Mouse (Mus musculus): ENCODE measurements at regions not wholly inside any gene's neighbourhood (a gene's known extent, or its start where the extent isn't known, plus 50 kb on each side); places are given as distances from the start of the nearest gene placed in this dataset.

DNA sequence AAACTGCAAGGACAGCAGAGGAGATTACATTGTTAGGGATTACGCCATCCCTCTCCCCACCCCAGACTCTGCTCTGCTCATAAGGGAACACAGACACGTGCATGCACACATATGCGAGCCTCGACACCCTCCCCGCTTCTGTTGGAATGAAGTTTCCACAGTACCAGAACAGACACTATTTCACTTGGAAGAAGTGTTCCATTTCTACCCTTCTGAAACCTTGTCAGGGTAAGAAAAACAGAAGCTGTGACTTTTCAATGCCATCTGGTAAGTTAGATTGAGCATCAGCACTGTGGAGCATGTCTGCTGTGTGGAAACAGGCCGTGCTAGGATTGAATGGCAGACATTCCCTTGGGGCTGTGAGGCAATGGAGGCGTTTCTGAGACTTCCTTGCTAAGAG, 382.0 kb downstream of the Sec16b start:
- no peak for ATAC-seq (replicated peaks; ENCODE audit: low FRiP score, low TSS enrichment, poor library complexity, severe bottlenecking)

DNA sequence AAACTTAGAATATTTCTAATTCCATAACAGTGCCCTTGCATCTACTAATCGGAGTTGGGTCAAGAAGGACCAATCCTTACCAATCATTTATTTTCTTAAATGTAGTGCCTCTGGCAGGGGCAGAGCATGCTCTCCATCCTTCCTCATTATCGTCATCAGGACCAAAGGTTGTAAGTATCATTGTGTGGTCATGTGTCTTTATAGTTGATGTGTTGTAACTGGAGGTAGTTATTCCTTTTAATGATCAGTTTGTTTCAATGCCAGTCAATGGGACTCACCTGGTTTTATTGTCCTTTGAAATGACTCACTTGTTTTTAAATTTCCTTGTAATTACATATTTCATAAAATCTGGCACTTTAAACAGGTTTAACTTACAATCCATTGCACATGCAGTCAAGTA, 399.6 kb downstream of the Sec16b start:
- no peak for ATAC-seq (replicated peaks; ENCODE audit: low FRiP score, low TSS enrichment, poor library complexity, severe bottlenecking)

DNA sequence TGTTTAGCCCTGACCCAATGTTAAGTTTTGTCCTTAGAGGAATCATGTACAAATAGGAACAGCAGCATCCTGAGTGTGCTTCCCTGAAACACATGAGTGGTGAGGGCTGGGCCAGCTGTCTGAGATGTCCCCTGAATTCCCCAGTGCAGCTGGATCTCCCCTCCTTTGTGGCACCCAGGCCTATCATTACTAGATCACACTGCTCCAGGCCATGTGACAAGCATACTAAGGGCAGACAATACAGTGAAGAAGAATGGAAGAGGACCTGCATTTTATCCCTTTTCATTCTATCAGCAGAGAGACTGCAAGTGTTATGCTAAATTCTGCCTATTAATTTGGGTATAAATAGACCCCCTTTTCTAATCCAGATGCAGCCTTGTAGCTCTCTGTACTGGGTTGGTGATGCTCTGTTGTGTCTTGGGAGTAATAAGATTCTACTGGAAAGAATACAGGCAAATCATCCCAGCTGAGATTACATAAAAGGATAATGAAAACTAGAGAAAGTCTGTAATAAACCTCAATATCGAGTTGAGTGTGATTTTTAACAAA, 418.3 kb downstream of the Brinp2 start:
- no peak for ATAC-seq (replicated peaks; ENCODE audit: low FRiP score, low TSS enrichment, poor library complexity, severe bottlenecking)

DNA sequence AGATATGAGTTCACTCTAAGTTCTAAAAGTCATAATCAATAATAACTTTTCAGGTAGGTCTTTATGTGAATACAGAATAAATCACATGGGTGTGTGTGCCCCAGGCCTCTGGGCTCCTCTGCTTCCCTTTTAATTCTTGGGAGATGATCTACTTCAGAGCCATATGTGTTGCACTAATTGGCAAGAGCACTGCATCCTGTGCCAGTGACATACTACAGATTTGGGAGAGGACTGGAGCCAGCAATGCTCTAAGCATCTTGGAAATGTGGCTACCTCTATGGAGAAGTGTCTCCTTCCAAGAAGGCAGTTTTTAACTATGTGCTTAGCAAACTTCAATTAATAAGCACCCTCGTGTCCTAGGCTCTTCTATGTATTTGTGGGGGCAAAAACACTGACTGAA, 416.6 kb downstream of the Brinp2 start:
- ATAC-seq (replicated peaks; ENCODE audit: low FRiP score, low TSS enrichment, poor library complexity, severe bottlenecking) = no peak

DNA sequence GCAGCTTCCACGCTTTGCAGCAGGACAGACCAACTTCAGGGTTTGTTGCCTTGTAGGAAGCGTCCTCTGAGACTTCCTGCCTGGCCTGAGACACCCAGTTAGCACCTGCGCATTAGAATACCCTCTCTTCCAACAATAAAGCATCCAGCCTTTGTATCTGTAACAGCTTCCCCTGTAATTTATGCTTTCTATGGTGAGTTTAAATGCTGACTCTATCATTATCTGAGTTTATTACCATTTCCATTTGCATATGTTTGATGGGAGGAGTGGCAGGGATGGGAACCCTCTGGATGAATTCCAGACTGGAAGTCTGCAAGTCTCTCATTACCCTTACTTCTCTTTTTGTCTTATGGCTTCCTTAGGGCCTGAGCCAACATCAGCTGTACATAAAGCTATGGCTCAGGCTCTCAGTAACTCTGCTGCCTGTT, 415.8 kb downstream of the Brinp2 start:
- ATAC-seq (replicated peaks; ENCODE audit: low FRiP score, low TSS enrichment, poor library complexity, severe bottlenecking) = no peak

DNA sequence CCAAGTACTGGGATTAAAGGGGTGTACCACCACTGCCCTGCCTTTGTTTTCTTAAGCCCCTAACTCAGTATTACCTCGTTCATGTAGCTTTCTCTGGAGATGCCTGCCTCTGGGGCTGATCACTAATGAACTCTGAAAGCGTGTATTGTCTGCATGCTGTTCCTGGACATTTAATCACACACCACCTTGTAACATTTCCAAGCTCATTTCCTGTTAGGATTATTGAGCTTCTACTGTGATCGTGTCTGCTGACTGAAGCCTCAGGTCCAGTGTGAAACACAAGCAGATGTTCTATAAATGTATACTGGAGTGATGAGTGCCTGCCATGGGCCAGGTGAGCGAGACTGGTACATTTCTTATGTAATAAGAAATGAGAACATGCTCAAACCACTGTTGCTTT, 398.6 kb downstream of the Brinp2 start:
- no peak for ATAC-seq (replicated peaks; ENCODE audit: low FRiP score, low TSS enrichment, poor library complexity, severe bottlenecking)

DNA sequence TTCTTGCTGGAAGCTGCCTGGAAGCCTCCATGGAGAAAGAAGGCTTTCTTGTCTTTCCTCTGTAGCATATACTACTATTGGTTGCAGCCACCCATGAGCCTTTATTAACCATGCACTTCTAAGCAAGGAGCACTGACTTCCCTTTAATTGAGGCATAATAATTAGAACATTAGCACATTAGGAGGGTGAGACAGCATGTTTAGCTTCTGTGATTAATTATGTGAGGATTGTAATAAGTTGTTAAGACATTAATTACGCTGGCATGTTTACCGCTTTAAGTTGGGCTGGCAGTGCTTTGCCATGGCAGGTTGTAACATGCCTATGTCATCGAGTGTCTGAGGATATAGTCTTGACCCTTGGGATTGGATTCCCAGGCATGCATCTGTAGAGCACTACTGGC, 391.7 kb downstream of the Brinp2 start:
- no peak for ATAC-seq (replicated peaks; ENCODE audit: low FRiP score, low TSS enrichment, poor library complexity, severe bottlenecking)

DNA sequence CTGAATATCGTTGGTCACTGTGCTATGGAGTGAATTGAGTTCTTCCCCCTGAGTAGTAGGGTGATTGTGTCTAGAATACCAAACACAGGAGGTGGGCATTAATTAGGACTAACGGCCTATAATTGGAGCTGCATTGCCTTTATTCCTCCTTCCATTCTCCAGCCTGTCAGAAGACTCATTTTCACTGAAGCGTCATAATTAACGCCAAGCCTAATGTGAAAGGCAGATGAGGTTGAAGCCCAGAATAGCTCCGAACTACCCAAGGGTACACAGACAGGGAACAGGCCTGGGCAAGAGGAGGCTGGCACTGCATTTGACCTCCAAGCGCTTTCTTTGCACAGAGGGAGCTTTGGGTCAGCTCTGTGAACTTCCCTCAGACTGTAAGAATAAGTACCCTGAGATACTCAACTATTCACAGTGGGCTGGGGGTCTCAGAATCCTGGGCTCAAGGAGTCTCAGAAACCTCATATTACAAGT, 386.5 kb downstream of the Brinp2 start:
- no peak for ATAC-seq (replicated peaks; ENCODE audit: low FRiP score, low TSS enrichment, poor library complexity, severe bottlenecking)

DNA sequence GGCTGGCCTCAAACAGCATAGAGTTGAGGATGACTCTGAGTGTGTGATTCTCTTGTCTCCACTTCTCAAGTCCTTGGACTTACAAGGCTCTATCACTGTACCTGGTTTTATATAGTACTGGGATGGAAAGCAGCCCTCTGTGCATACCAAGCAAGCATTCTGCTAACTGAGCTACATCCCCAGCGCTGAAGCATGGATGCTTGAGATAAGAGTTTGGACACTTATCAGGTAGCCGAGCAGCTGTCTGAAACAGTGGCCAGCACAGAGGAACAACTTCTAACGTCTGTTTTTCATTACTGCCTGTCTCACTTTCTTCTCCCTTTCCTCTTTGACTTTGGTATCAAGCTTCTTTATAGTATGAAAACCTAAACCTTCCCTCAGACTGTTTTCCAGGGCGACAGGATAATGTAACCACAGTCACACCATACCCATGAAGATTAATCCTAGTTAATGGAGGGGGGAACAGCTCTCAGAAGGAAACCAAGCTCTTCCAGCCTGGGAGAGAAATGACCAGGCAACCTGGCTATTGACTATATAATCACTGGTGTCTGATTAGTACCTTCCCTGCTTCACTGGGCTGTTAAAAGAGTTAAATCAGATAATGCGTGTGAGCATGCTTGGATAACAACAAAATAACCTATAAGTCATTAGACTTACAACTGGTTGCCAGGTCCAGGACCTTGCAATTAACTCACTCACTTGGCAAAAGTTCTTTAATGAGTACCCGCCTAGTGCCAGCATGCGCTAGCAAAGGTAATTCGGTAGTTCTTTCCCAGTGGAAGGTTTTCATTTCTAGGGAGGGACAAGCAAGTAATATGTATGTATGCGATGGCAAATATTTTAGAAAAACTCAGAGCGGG, 382.5 kb downstream of the Brinp2 start:
- no peak for ATAC-seq (replicated peaks; ENCODE audit: low FRiP score, low TSS enrichment, poor library complexity, severe bottlenecking)

DNA sequence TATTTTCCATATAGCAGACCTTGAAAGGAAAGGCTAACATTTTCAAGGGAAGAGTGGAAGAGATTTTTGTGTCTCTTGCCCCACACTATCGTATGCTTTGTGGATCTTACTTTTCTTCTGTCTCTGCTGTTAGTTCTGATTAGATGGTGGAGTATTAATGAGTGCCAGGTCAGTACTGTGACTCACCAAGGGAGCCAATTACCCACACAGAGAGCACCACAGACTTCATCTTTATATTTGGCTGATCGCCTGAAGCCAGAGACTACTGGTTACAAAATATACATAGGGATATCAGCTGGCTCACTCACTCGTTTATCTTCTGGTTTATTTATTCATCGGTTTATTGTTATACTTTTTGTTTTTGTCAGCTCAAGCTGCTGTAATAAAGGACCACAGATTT, 381.5 kb downstream of the Brinp2 start:
- ATAC-seq (replicated peaks; ENCODE audit: low FRiP score, low TSS enrichment, poor library complexity, severe bottlenecking) = no peak

DNA sequence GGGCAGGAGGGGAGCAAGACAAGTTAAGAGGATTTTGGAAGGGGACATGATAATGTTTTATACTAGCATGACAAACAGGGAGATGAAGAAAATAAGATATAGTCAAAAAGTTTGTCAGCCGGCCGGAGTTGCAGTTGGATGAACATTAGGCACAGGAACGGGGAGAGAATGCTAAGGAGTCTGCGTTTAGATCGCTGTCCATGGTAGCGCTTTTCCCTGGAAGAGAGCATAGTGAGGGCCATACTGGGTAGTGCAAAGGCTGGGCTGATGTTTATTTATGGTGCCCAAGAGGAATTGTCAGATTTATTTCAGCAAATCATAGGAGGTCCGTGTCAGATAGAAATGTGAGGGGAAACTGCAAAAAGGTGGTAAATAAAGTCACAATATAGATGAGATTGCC, 337.0 kb downstream of the Brinp2 start:
- no peak for ATAC-seq (replicated peaks; ENCODE audit: low FRiP score, low TSS enrichment, poor library complexity, severe bottlenecking)

DNA sequence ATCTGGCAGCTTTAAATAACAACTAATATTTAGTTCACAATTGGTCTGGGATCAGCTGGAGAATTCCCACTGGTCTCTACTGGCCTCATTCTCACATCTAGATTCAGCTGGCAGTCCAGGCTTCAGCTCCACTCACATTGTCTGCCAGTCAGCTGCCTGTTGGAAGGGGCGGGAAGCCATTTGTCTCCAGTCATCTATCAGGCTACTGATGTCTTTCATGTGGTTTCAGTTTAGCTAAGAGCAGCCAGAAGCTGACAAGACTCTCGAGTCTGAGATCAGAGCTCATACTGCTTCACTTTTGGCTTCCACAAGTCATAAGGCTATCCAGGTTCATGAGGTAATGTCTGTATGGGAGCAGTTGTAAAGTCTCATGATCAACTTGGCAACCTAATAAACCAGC, 316.4 kb downstream of the Brinp2 start:
- ATAC-seq (replicated peaks; ENCODE audit: low FRiP score, low TSS enrichment, poor library complexity, severe bottlenecking) = no peak

DNA sequence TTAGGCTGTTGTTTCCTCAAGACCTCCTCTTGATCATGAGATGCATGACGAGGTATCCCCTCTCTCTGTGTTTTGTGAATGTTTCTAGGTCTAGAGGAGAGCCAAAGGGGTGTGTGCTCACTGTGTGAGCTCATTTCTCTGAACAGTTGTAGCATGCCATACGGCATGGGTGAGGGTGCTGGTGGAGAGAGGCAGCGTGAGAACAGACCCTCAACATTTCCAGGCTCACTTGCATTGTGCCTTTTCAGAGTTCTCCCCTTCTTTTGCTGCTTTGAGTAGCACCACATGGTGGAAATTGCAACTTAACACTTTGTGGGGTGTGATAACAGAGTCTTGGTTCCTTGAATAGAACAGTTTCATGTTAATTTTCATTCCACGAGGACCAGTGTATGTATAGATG, 315.8 kb downstream of the Brinp2 start:
- ATAC-seq (replicated peaks; ENCODE audit: low FRiP score, low TSS enrichment, poor library complexity, severe bottlenecking) = no peak

DNA sequence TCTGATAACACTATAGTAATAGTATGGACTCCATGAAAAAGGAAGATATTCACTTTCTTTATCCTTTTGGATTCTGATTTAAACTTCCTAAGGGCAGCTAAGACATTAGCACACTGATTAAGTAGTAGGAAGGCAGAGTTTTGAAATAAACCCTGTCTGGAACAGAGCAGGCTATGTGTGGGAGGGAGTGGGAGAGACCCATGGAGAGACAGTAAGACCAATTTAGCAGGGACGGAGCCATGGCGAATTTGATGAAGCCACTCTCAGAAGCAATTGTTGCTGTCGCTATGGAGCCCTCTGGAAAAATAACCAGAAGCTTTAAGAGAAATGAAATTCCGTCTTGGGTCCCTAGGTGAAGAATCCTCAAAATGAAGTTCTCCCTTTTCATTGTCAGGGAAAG, 303.5 kb downstream of the Brinp2 start:
- ATAC-seq (replicated peaks; ENCODE audit: low FRiP score, low TSS enrichment, poor library complexity, severe bottlenecking) = no peak

DNA sequence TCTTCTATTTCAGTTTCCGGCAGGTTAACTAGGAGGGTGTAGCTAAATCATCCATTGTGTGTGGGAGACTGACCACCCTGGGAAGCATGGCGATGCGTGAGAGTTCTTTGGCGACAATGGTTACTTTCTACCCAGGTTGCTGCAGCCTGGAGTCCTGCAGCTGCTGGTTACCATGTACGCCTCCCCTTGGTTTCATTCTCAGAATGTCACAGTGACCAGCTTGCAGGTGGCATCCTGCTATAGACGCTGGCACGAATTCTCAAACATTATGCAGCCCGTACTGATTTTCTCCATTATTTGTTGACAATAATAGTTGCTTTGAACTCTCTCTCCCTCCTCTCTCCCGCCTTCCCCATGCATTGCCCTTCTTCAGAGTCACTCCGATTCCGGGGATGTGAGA, 301.2 kb downstream of the Brinp2 start:
- no peak for ATAC-seq (replicated peaks; ENCODE audit: low FRiP score, low TSS enrichment, poor library complexity, severe bottlenecking)

DNA sequence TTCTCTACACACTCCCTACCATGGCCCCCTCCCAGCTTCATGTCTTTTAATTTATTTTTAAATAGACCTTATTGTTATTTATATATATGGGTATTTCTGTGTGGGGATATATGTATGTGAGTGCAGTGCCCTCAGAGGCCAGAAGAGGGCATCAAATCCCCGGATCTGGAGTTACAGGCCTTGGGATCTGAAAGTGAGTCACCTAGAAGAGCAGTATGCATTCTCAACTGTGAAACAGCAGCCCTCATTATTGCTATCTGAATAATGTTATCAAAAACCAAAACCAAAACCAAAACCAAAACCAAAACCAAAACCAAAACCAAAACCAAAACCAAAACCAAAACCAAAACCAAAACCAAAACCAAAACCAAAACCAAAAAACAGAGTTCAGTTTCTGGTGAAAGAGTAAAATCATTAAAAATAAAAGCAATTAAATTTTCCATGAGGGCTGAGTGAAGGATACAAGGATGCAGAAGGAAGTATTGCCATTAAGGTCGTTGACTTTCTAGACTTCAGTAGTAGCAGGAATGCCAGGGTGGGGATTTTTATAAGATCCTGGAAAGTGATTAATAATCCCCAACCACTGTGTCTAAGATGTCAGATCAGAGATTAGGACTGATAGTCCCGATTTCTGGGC, 299.0 kb downstream of the Brinp2 start:
- no peak for ATAC-seq (replicated peaks; ENCODE audit: low FRiP score, low TSS enrichment, poor library complexity, severe bottlenecking)

DNA sequence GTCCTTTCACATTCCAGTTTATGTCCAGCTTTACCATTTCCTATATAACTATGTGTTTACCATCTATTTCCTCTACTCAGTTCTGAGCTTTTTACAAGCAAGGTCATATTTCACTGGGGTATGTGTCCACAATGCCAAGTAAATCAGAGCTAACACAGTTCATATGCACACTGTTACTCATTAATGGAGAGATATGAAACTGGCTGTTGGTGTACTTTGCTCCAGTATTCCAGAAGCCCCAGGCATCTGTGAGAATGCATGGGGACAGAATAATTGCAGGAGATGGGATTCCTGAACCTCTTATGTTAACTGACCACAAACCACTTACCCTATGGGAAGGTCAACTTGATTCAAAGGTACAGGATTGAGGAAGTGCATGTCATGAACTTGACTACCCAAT, 298.3 kb downstream of the Brinp2 start:
- no peak for ATAC-seq (replicated peaks; ENCODE audit: low FRiP score, low TSS enrichment, poor library complexity, severe bottlenecking)

DNA sequence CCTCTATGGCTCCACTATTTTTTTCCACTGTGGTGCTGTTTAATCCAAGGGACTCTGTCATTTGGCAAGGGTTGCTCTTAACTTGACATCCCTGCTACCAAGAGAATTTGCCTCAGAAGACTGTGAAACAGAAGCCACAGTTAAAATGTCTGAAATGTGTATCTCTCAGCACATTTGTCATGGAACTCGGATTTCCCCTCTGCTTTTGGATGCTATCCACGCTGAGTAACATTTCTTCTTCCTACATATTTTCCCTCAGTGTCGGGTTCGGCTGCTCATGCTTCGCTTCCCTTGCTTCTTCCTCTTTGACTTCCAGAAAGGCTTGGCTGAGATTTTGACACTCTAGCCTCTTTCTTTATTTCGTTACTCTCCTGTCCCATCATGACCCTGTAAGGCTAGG, 294.1 kb downstream of the Brinp2 start:
- no peak for ATAC-seq (replicated peaks; ENCODE audit: low FRiP score, low TSS enrichment, poor library complexity, severe bottlenecking)

DNA sequence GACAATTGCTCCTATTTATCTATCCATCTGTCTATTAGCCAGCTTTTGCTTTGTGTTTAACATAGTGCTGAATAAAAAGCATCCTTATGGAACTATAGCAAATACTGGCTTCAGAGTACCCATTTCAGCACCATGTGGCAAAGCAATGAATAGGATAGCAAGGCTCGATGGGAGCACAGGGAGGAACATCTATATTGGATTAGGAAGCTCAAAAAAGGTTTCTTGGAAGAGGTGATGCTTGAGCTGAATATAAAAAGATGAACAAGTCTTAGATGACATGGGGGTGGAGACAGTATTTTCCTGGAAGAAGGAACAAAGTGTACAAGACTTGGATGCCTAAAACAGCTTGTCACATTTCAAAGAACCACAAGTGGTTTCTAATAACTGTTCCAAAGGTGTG, 273.9 kb downstream of the Brinp2 start:
- ATAC-seq (replicated peaks; ENCODE audit: low FRiP score, low TSS enrichment, poor library complexity, severe bottlenecking) = no peak

DNA sequence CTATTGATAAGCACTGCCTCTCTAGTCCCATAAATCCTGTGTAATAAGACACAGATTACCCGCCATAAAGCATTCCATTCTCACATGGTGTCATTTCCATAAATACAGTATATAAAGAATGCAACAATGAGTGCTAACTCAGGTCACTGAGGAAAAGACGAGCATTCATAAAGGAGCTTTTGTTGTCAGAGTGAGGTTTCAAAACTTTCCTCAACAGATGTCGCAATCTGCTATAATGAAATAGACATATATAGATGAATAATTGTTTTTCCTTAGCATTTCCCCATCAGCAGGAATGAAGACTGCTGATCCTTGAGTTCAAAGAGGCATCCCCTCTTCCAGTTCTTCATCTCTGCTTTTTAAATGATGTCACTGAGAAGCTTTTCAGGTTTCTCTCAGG, 270.3 kb downstream of the Brinp2 start:
- no peak for ATAC-seq (replicated peaks; ENCODE audit: low FRiP score, low TSS enrichment, poor library complexity, severe bottlenecking)

DNA sequence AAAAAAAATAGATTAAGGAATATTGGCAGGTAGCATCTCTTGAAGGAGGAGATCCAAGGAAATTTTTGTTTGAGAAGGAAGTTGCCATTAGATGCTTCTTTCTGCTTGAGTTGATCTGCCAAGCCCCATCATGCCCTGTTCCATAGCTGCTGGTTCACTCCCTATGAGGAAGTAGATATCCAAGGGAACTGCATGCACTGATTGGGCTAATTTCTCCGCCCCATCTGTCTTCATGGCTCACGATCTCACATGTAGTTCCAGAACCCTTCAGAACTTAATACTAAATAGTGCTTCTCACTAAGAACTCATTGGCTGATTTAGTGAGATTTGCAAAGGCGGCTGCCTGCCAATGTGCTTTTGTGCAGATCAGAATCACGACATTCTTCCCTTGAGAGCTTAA, 258.6 kb downstream of the Brinp2 start:
- no peak for ATAC-seq (replicated peaks; ENCODE audit: low FRiP score, low TSS enrichment, poor library complexity, severe bottlenecking)
